Mouse (Mus musculus): ENCODE data around the gene Olfr629. TPM values are rescaled to one million over a fixed set of nuclear protein-coding genes. Genes with fewer than 3 reads are reported as not detected.
"Not testable (repeated sequence)": the region's sequence is repeated elsewhere in the genome, so short reads cannot be mapped to it uniquely, and the experiment has no call there.

Olfr629 gene
- polyA plus RNA-seq (2021): not detected

DNA sequence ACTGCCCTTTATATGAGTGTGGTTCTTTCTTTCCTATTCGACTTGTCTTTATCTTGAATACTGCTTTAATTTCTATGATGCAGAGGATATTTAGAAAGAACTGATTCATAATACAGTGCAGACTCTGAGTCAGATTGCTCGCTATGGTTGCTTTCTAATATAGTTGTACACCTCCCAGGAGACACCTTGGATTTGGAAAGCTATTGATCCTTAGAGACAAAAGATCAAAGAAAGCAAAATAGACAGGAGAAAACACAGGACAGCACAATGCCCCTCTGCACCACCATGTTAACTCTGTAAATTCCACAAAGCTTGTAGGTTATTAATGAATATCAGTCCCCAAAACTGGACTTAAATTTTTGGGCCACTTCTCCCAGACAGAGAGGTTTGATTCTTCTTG, at the start of gene Olfr629:
Olfr629 (minus strand) TSS at position 101 of the 400 bp plus-strand sequence.
- ChIA-PET POLR2A (no interaction called here), CTCF (no interaction called here)
- in situ Hi-C loops (cut with MboI; ENCODE audit: low pct_unique_long_range_greater_than_20kb): no loop called here
- no peaks in the 10 kb centered on the region for H3K27me3 ChIP-seq
- TF ChIP-seq CTCF (IDR thresholded peaks at IDR 0.05): no peak
- ATAC-seq (no peak), DNase-seq (ENCODE audit: low read depth, low spot score) (no peak)

GRCm38 (mm10) chr7:103792669-103793388, 48.1 kb upstream of the Olfr629 start:
- POLR2A ChIA-PET: no interaction called here
- no peaks in the 10 kb centered on the region for H3K27me3 ChIP-seq
- no peak for ATAC-seq
- DNase-seq (ENCODE audit: low read depth, low spot score): no peak
- in situ Hi-C loops (cut with MboI; ENCODE audit: low pct_unique_long_range_greater_than_20kb): no loop called here
- CTCF ChIA-PET: no interaction called here
- no peak for TF ChIP-seq CTCF (IDR thresholded peaks at IDR 0.05)

DNA sequence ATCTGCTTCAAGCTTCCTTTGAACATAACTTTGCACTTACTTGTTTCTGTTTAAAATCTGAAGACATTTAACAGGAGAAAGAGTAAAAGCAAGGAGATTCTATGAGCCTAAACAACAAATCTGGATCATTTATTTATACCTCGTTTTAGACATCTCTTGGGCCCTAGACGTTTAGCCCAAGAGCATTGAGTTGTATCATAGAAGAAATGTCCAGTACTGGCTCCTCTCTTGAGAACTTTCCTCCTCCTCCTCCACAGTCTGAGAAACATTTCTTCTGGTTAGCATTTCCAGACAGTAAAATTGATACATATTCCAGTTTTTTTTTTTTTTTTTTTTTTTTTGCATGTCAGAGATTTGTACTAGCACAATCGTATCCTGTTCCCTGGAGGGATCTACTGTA, 47.0 kb upstream of the Olfr629 start, which contains the start of gene Olfr67:
Olfr67 (minus strand) TSS at position 101 of the 400 bp plus-strand sequence.
- in situ Hi-C loops (cut with MboI; ENCODE audit: low pct_unique_long_range_greater_than_20kb): no loop called here
- no peaks in the 10 kb centered on the region for H3K27me3 ChIP-seq
- no peak for ATAC-seq
- DNase-seq (ENCODE audit: low read depth, low spot score): no peak
- ChIA-PET POLR2A (no interaction called here), CTCF (no interaction called here)
- TF ChIP-seq CTCF (IDR thresholded peaks at IDR 0.05): no peak

DNA sequence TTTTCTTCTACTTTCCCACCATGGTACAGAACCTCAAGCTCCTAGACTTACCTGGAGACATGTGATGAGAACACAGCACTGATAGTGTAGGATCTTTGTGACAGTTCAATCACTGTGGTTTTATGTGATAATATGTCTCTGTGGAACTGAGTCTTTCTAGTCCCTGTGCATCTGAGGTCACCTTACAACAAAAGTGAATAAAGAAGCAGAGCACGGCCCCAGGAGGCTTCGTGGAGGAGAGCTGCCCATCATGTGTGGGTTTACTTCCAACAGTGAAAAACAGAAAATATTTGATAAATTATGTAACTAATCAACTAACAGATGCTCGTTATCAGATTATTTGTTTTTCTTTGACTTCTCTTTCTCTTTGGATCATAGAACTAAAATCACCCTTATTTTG, 34.9 kb upstream of the Olfr629 start, which contains the start of gene Olfr68:
Olfr68 (minus strand) TSS at position 101 of the 400 bp plus-strand sequence.
- no peaks in the 10 kb centered on the region for H3K27me3 ChIP-seq
- ChIA-PET POLR2A (no interaction called here), CTCF (no interaction called here)
- ATAC-seq (no peak), DNase-seq (ENCODE audit: low read depth, low spot score) (no peak)
- TF ChIP-seq CTCF (IDR thresholded peaks at IDR 0.05): no peak
- in situ Hi-C loops (cut with MboI; ENCODE audit: low pct_unique_long_range_greater_than_20kb): no loop called here

DNA sequence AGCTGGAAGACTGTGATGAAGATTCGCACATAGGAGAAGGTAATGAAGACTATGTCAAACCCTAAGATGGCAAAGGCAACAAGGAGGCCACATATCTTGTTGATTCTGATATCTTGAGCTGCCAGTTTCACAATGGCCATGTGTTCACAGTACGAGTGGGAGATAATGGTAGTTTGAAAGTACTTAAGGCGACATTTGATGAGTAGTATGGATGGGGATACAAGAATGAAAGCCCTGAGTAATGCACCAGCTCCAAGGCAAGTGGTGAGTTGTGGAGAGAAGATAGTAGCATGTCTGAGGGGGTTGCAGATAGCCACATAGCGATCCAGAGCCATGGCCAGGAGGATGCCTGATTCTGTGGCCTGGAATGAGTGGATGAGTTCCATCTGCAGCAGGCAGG, 32.9 kb upstream of the Olfr629 start:
- ATAC-seq; CTCF ChIA-PET; POLR2A ChIA-PET; DNase-seq (ENCODE audit: low read depth, low spot score); H3K27me3 ChIP-seq; in situ Hi-C loops (cut with MboI; ENCODE audit: low pct_unique_long_range_greater_than_20kb): not testable (repeated sequence)

DNA sequence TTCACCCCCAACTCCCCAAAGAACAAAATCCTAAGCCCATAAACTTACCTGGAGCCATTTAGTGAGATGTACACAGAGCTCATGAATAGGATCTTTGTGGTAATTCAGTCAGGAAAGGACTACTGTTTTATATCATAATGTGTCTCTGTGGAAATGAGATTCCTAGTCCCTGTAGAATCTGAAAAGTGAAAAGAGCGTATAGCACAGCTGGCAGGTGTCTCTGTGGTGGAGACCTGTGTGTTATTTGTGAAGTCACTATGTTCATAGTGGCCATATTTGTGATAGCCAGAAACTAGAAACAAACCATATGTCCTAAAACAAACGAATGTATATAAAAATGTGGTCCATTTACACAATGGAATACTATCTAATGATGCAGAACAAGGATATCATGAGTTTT, 26.8 kb upstream of the Olfr629 start, which contains the start of gene Olfr69:
Olfr69 (minus strand) TSS at position 101 of the 400 bp plus-strand sequence.
- ATAC-seq (no peak), DNase-seq (ENCODE audit: low read depth, low spot score) (no peak)
- ChIA-PET CTCF (no interaction called here), POLR2A (no interaction called here)
- H3K27me3 ChIP-seq: no peaks in the 10 kb centered on the region
- no peak for TF ChIP-seq CTCF (IDR thresholded peaks at IDR 0.05)
- in situ Hi-C loops (cut with MboI; ENCODE audit: low pct_unique_long_range_greater_than_20kb): no loop called here

- CTCF ChIA-PET; DNase-seq (ENCODE audit: low read depth, low spot score); in situ Hi-C loops (cut with MboI; ENCODE audit: low pct_unique_long_range_greater_than_20kb); POLR2A ChIA-PET; ATAC-seq; H3K27me3 ChIP-seq: not testable (repeated sequence)
Observed at GRCm38 (mm10) chr7:103767687-103768086, 22.9 kb upstream of the Olfr629 start.

DNA sequence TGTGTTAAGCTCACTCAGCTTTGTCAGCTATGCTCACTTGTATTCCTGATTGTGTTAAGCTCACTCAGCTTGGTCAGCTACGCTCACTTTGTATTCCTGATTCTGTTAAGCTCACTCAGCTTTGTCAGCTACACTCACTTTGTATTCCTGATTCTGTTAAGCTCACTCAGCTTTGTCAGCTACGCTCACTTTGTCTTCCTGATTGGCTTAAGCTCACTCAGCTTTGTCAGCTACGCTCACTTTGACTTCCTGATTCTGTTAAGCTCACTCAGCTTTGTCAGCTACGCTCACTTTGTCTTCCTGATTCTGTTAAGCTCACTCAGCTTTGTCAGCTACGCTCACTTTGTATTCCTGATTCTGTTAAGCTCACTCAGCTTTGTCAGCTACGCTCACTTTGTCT, 17.5 kb upstream of the Olfr629 start:
- CTCF ChIA-PET; POLR2A ChIA-PET; ATAC-seq; in situ Hi-C loops (cut with MboI; ENCODE audit: low pct_unique_long_range_greater_than_20kb); H3K27me3 ChIP-seq; DNase-seq (ENCODE audit: low read depth, low spot score): not testable (repeated sequence)

DNA sequence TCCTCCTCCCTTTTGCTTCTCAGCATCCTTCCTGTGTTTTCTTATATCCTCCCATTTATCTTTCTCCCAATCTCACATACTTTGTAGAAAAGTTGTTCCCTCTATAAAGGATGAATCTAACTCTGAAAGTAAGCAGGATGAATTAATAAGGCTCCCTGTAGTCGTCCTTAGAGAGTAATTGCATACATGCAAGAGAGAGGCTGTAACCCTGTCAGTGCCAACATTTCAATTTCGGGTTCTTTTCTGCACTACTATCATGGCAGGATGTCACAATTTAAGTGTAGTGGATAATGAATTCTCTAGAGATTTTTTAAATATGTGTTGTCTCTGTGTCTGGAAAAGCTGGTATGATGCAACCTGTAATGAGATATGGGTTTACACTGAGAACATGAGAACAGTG, 12.5 kb upstream of the Olfr629 start, which contains the start of gene Olfr630:
Olfr630 (minus strand) TSS at position 101 of the 400 bp plus-strand sequence.
- ATAC-seq: no peak

DNA sequence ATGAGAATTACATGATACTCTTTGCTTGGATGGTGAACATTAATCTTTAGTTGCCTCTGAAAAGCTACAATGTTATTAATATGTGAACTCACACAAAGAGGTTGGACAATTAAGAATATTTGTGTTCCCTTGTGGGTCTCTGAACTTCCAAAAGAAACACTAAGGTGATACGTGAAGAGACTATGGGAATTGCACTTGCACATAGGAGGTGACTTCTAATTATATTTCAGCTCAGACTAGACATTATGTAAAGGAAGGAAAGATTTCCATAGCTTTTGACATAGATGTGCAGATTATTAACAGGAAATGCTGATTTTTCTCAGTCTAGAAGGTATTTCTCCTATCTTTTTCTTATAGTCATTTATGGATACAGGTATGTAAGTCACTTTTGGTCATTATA, 14.7 kb downstream of the Olfr629 start, which contains the start of gene Olfr628:
Olfr628 (plus strand) TSS at position 301 of the 400 bp plus-strand sequence.
- ATAC-seq (no peak), DNase-seq (ENCODE audit: low read depth, low spot score) (no peak)
- H3K27me3 ChIP-seq: no peaks in the 10 kb centered on the region
- TF ChIP-seq CTCF (IDR thresholded peaks at IDR 0.05): no peak
- CTCF ChIA-PET: no interaction called here
- POLR2A ChIA-PET: no interaction called here
- in situ Hi-C loops (cut with MboI; ENCODE audit: low pct_unique_long_range_greater_than_20kb): no loop called here

More for the DNA sequence above, 12.5 kb upstream of the Olfr629 start, which contains the start of gene Olfr630:
- POLR2A ChIA-PET: no interaction called here
- no peaks in the 10 kb centered on the region for H3K27me3 ChIP-seq
- in situ Hi-C loops (cut with MboI; ENCODE audit: low pct_unique_long_range_greater_than_20kb): no loop called here
- CTCF ChIA-PET: no interaction called here
- no peak for TF ChIP-seq CTCF (IDR thresholded peaks at IDR 0.05)
- DNase-seq (ENCODE audit: low read depth, low spot score): no peak

DNA sequence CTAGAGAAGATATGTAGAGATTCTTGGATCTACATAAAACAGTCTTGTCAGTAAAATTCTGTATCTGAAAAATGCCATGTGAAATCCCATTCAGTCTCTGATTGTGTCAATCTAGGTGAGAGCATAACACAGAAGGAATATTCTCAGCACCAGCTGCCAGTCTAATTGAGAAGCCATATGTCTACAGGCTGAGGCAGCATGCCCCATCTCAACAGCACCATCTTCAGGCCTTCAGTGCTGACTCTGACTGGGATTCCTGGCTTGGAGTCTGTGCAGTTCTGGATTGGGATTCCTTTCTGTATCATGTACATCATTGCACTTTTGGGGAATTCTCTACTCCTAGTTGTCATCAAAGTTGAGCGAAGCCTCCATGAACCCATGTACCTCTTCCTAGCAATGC, 28.3 kb downstream of the Olfr629 start:
- in situ Hi-C loops (cut with MboI; ENCODE audit: low pct_unique_long_range_greater_than_20kb); CTCF ChIA-PET; POLR2A ChIA-PET; H3K27me3 ChIP-seq; ATAC-seq; DNase-seq (ENCODE audit: low read depth, low spot score): not testable (repeated sequence)

GRCm38 (mm10) chr7:103714371-103714770, 30.4 kb downstream of the Olfr629 start, which contains the start of gene Olfr243:
Gene Olfr243, plus strand, starts transcription at chr7:103714671.
- CTCF ChIA-PET: no interaction called here
- no peaks in the 10 kb centered on the region for H3K27me3 ChIP-seq
- DNase-seq (ENCODE audit: low read depth, low spot score) (no peak), ATAC-seq (no peak)
- POLR2A ChIA-PET: no interaction called here
- in situ Hi-C loops (cut with MboI; ENCODE audit: low pct_unique_long_range_greater_than_20kb): no loop called here
- no peak for TF ChIP-seq CTCF (IDR thresholded peaks at IDR 0.05)
